Comparison of ENCODE assay signal across 7 mouse cellular contexts in the genomic region with DNA sequence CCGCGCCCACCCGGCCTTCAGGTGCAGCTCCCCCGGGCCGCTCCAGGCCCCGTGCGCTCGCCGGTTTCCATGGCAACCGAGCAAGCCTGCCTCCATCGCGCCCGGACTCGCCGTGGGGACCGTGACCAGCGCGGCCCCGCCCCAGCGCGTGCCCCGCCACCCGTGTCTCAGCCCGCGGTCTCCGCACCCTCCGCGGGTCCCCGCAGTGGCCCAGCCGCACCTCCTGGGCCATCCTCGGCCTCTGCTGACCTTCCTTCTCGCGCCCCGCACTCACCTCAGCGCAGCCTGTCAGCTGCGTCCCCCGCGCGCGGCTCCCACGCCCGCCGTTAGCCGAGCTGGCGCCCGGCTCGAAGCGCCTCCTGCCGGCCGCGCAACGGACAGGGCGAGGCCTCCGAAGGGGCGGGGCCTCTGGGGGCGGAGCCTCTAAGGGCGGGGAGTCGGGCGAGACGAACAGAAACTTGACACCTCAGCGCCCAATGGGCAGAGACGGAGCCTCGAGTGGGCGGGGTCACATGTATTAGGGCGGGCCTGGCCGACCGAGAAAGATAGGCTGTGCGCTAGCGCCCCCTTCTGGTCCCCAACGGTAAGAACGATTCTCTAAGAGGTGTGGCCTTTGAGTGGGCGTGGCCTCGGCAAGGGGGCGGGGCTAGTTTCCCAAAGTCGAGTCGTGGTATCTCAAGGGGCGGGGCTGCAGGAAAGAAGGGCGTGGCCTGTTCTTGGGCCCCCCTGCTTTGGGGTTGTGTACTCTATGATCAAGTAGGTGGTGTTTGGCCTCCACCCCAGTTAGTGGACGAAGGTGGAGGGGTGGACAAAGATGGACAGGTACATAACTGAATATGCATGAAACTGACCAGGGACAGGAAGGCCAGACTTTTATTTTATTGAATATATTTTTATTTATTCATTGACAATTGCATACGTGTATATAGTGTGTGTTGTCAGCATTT. TPM values are rescaled to one million over a fixed set of nuclear protein-coding genes. Genes with fewer than 3 reads are reported as not detected.
DNase-seq lines count a peak whose midpoint lies in the region; ATAC-seq lines count a peak whose summit lies in the region.

Gene Radil, minus strand, starts transcription at position 393 of the 947 bp plus-strand sequence.

- ATAC-seq in embryonic facial prominence, embryonic 13.5 days (ENCODE audit: insufficient number of reproducible peaks, insufficient read depth, low FRiP score, low TSS enrichment, low read depth) = peak; percentile 74
- ATAC-seq in midbrain, embryonic 13.5 days = peak; percentile 90

- H3K9ac ChIP-seq in embryonic facial prominence, embryonic 13.5 days = peak within 1 kb of the TSS; percentile 70
- peak within 1 kb of the TSS; percentile 74 for H3K9ac ChIP-seq in midbrain, embryonic 13.5 days (replicated peaks)

- peak within 1 kb of the TSS; percentile 68 for H3K4me3 ChIP-seq in embryonic facial prominence, embryonic 13.5 days
- H3K4me3 ChIP-seq in limb, embryonic 10.5 days = peak within 1 kb of the TSS; percentile 67
- peak within 1 kb of the TSS; percentile 52 for H3K4me3 ChIP-seq in midbrain, embryonic 13.5 days (replicated peaks)

- no peaks in the 10 kb centered on the region for H3K36me3 ChIP-seq in embryonic facial prominence, embryonic 13.5 days
- H3K36me3 ChIP-seq in limb, embryonic 10.5 days = no peaks in the 10 kb centered on the region
- H3K36me3 ChIP-seq in midbrain, embryonic 13.5 days = no peaks in the 10 kb centered on the region

- no peaks in the 10 kb centered on the region for H3K27me3 ChIP-seq in embryonic facial prominence, embryonic 13.5 days
- 0 out of 2 replicates have a peak, but pooled peaks cover 11% of the 10 kb centered on the region for H3K27me3 ChIP-seq in limb, embryonic 10.5 days (ENCODE audit: low read depth, poor library complexity, severe bottlenecking)
- H3K27me3 ChIP-seq in midbrain, embryonic 13.5 days = peaks cover 10% of the 10 kb centered on the region; the same call in 1 of the 2 replicates

- 3% methylated on average over 80 of the region's 80 CpGs for WGBS in embryonic facial prominence, embryonic 13.5 days
- WGBS in limb, embryonic 10.5 days = 3% methylated on average over 80 of the region's 80 CpGs
- 2% methylated on average over 79 of the region's 80 CpGs for WGBS in midbrain, embryonic 13.5 days

- peak; percentile 91 to 96 for DNase-seq in adrenal gland, postnatal 4 days (ENCODE audit: low spot score in 2 of 2)
- DNase-seq in heart, adult 11 months = peak; percentile 99
- peak; percentile 87 for DNase-seq in kidney, adult 18-20 months
- peak; percentile 97 for DNase-seq in limb, embryonic 10.5 days (ENCODE audit: low spot score)
- peak; percentile 41 for DNase-seq in spleen, adult 12 weeks (ENCODE audit: low spot score)

- no peaks in the 10 kb centered on the region for H3K9me3 ChIP-seq in embryonic facial prominence, embryonic 13.5 days
- H3K9me3 ChIP-seq in limb, embryonic 10.5 days (replicated peaks) = no peaks in the 10 kb centered on the region
- H3K9me3 ChIP-seq in midbrain, embryonic 13.5 days = no peaks in the 10 kb centered on the region

- peak within 1 kb of the TSS; percentile 99 for H3K4me2 ChIP-seq in embryonic facial prominence, embryonic 13.5 days
- H3K4me2 ChIP-seq in midbrain, embryonic 13.5 days (replicated peaks) = peak within 1 kb of the TSS; percentile 90

- H3K27ac ChIP-seq in embryonic facial prominence, embryonic 13.5 days = peak within 1 kb of the TSS; percentile 83
- peak within 1 kb of the TSS; percentile 78 for H3K27ac ChIP-seq in limb, embryonic 10.5 days
- H3K27ac ChIP-seq in midbrain, embryonic 13.5 days = peak within 1 kb of the TSS; percentile 72

- peaks cover 35% of the 10 kb centered on the region for H3K4me1 ChIP-seq in embryonic facial prominence, embryonic 13.5 days
- H3K4me1 ChIP-seq in limb, embryonic 10.5 days = peaks cover 30% of the 10 kb centered on the region
- H3K4me1 ChIP-seq in midbrain, embryonic 13.5 days (replicated peaks) = peaks cover 24% of the 10 kb centered on the region

RNA-seq across cellular contexts. Expression of gene Radil, which starts in this region (rescaled TPM):
- total RNA-seq in adrenal gland, postnatal 4 days (2021) = 1 to 10 TPM; 2.6 to 4.4 TPM
- polyA plus RNA-seq in embryonic facial prominence, embryonic 13.5 days (2015; fragmentation: Nextera tagmentation; extraction: Ambion mirVana) = 6.0 and 8.0 TPM in 2 replicates
- polyA plus RNA-seq in limb, embryonic 10.5 days (2016; fragmentation: Nextera tagmentation; extraction: Ambion mirVana) = 1.8 and 2.6 TPM in 2 replicates
- 10.6 and 12.5 TPM in 2 replicates for polyA plus RNA-seq in midbrain, embryonic 13.5 days (2015; fragmentation: Nextera tagmentation; extraction: Ambion mirVana)

Comparison
In these comparisons a context has a peak if more than half of its experiments do, and no peak if none do; other contexts are left out.
1. Peak in every context shown above with its lines: DNase-seq, ATAC-seq, H3K4me3 ChIP-seq and H3K27ac ChIP-seq.
2. DNase-seq: peak in every context shown above with its lines; median percentile 99 in heart, adult 11 months; 97 in limb, embryonic 10.5 days; 94 in adrenal gland, postnatal 4 days; 87 in kidney, adult 18-20 months; 41 in spleen, adult 12 weeks.